Mouse (Mus musculus): ENCODE measurements around the gene Gm13283. TPM values are rescaled to one million over a fixed set of nuclear protein-coding genes. Genes with fewer than 3 reads are reported as not detected.

The Gm13283 gene
- polyA plus RNA-seq (2012; rRNA removed), result 0.04 TPM in 1 of 2 replicates, not detected in the other

DNA sequence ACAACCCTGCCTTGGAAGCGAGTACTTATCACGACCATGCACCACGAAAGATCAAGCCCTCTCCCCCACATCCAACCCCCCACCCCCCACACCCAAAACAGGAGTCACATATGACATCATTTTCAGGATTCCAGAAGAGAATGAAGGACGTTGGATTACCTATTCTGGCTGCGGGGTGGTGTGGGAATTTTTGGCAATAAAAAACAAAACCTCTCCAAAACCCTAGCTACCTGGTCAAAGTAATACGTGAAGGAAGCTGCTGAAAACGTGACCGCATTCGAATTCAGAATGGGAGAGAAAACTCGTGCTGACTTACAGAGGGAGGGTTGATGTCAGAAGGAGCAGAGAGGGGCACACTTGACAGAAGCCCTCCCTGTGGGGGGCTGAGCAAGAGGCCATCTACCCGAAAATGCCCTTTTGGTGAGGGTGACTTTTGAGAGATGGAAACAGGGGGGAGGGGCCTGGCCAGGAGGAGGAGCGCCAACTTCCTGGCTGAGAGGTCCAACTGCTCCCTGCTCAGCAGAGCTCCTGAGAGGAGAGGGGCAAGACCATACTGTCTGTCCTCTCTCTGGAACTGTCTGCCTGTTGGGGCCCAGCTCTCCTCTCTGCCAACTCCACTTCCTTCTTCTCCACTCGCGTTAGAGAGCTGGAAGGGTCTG lies at the start of gene Gm13283:
Gene Gm13283, plus strand, starts transcription at position 510 of the 659 bp plus-strand sequence.

GRCm38 (mm10) chr4:88721791-88722721 lies 37.9 kb upstream of the Gm13283 start, which contains the start of the genes Gm26566 and Klhl9:
Gm26566 (plus strand) TSS chr4:88721805.
Klhl9 (minus strand) TSS chr4:88722465.

GRCm38 (mm10) chr4:88754818-88755340 lies 5.0 kb upstream of the Gm13283 start, which contains the start of gene Gm13271:
Gm13271 (plus strand) TSS chr4:88754868.

GRCm38 (mm10) chr4:88773534-88773933 lies 13.6 kb downstream of the Gm13283 start, which contains the start of gene Gm13290:
Gm13290 (plus strand) TSS chr4:88773834.

DNA sequence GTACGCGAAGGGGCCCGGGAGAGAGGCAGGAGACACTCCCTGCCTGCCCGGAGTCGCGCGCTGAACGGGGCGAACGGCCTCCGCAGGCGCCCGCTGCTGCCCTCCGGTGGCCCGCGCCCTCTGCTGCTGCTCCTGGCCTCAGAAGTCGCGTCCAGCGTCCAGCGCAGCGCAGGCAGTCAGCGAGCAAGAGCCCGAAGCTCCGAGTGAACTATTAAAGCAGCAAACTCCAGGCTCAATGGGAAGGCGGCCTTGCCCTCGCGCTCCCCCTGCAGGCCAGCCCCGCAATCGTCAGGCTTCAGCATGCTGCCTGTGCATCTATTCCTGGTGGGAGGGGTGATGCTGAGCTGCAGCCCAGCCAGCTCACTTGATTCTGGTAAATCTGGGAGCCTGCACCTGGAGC lies 16.7 kb downstream of the Gm13283 start, which contains the start of gene Gm13289:
Gene Gm13289, plus strand, starts transcription at position 301 of the 400 bp plus-strand sequence.

GRCm38 (mm10) chr4:88779550-88779949 lies 19.6 kb downstream of the Gm13283 start, which contains the start of gene Gm13272:
Gm13272 (plus strand) TSS chr4:88779850.

GRCm38 (mm10) chr4:88781831-88782230 lies 21.9 kb downstream of the Gm13283 start, which contains the start of gene Ifnz:
Ifnz (plus strand) TSS chr4:88782131.

DNA sequence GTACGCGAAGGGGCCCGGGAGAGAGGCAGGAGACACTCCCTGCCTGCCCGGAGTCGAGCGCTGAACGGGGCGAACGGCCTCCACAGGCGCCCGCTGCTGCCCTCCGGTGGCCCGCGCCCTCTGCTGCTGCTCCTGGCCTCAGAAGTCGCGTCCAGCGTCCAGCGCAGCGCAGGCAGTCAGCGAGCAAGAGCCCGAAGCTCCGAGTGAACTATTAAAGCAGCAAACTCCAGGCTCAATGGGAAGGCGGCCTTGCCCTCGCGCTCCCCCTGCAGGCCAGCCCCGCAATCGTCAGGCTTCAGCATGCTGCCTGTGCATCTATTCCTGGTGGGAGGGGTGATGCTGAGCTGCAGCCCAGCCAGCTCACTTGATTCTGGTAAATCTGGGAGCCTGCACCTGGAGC lies 25.5 kb downstream of the Gm13283 start, which contains the start of gene Gm13276:
Gene Gm13276, plus strand, starts transcription at position 301 of the 400 bp plus-strand sequence.

GRCm38 (mm10) chr4:88788402-88788801 lies 28.5 kb downstream of the Gm13283 start, which contains the start of gene Gm13277:
Gm13277 (plus strand) TSS chr4:88788632.

DNA sequence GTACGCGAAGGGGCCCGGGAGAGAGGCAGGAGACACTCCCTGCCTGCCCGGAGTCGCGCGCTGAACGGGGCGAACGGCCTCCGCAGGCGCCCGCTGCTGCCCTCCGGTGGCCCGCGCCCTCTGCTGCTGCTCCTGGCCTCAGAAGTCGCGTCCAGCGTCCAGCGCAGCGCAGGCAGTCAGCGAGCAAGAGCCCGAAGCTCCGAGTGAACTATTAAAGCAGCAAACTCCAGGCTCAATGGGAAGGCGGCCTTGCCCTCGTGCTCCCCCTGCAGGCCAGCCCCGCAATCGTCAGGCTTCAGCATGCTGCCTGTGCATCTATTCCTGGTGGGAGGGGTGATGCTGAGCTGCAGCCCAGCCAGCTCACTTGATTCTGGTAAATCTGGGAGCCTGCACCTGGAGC lies 31.3 kb downstream of the Gm13283 start, which contains the start of gene Gm13278:
Gene Gm13278, plus strand, starts transcription at position 301 of the 400 bp plus-strand sequence.

DNA sequence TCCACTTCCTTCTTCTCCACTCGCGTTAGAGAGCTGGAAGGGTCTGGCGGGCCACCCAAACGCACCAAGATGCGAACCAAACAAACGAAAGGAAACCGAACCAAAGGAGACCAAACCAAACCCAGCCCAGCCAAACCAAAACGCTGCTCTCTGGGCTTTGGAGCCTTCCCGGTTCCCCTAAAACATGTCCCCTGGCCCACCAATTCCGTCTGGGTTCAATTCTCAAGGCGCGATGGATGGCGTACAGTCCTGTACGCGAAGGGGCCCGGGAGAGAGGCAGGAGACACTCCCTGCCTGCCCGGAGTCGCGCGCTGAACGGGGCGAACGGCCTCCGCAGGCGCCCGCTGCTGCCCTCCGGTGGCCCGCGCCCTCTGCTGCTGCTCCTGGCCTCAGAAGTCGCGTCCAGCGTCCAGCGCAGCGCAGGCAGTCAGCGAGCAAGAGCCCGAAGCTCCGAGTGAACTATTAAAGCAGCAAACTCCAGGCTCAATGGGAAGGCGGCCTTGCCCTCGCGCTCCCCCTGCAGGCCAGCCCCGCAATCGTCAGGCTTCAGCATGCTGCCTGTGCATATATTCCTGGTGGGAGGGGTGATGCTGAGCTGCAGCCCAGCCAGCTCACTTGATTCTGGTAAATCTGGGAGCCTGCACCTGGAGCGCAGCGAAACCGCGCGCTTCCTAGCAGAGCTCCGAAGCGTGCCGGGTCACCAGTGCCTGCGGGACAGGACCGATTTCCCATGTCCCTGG lies 34.2 kb downstream of the Gm13283 start, which contains the start of gene Gm13275:
Gene Gm13275, plus strand, starts transcription at position 552 of the 740 bp plus-strand sequence.

GRCm38 (mm10) chr4:88797097-88797496 lies 37.2 kb downstream of the Gm13283 start, which contains the start of gene Gm13279:
Gm13279 (plus strand) TSS chr4:88797397.

GRCm38 (mm10) chr4:88799365-88799764 lies 39.4 kb downstream of the Gm13283 start, which contains the start of gene Gm13285:
Gm13285 (plus strand) TSS chr4:88799665.

GRCm38 (mm10) chr4:88802954-88803353 lies 43.0 kb downstream of the Gm13283 start, which contains the start of gene Gm13287:
Gm13287 (plus strand) TSS chr4:88803254.

GRCm38 (mm10) chr4:88805231-88805630 lies 45.3 kb downstream of the Gm13283 start, which contains the start of gene Gm13288:
Gm13288 (plus strand) TSS chr4:88805531.

Other genes with a start within 250 kb of the Gm13283 start
- gene Ifnb1, start 237.3 kb upstream of the Gm13283 start, polyA plus RNA-seq (2012; rRNA removed), result not detected in 2 replicates
- not detected in 2 replicates for gene Ifna15, start 201.9 kb upstream of the Gm13283 start, polyA plus RNA-seq (2012; rRNA removed)
- not detected in 2 replicates for gene Ifna14, start 188.3 kb upstream of the Gm13283 start, polyA plus RNA-seq (2012; rRNA removed)
- gene Ifna9, start 167.7 kb upstream of the Gm13283 start, polyA plus RNA-seq (2012; rRNA removed), result not detected in 2 replicates
- gene Ifna12, start 156.7 kb upstream of the Gm13283 start, polyA plus RNA-seq (2012; rRNA removed), result not detected in 2 replicates
- gene C87499, start 125.7 kb upstream of the Gm13283 start, polyA plus RNA-seq (2012; rRNA removed), result not detected in 2 replicates
- gene Ifna13, start 115.7 kb upstream of the Gm13283 start, polyA plus RNA-seq (2012; rRNA removed), result not detected in 2 replicates
- gene Ifna16, start 83.2 kb upstream of the Gm13283 start, polyA plus RNA-seq (2012; rRNA removed), result not detected in 2 replicates
- not detected in 2 replicates for gene Ifna2, start 76.2 kb upstream of the Gm13283 start, polyA plus RNA-seq (2012; rRNA removed)
- not detected in 2 replicates for gene Ifnab, start 68.8 kb upstream of the Gm13283 start, polyA plus RNA-seq (2012; rRNA removed)
- gene Gm26566, start 38.3 kb upstream of the Gm13283 start, polyA plus RNA-seq (2012; rRNA removed), result 0.03 and 0.05 TPM in 2 replicates
- 9.8 and 10.8 TPM in 2 replicates for gene Klhl9, start 37.7 kb upstream of the Gm13283 start, polyA plus RNA-seq (2012; rRNA removed)
- not detected in 2 replicates for gene Gm13271, start 5.3 kb upstream of the Gm13283 start, polyA plus RNA-seq (2012; rRNA removed)
- not detected in 2 replicates for gene Gm13290, start 13.7 kb downstream of the Gm13283 start, polyA plus RNA-seq (2012; rRNA removed)
- not detected in 2 replicates for gene Gm13289, start 16.8 kb downstream of the Gm13283 start, polyA plus RNA-seq (2012; rRNA removed)
- gene Gm13272, start 19.7 kb downstream of the Gm13283 start, polyA plus RNA-seq (2012; rRNA removed), result not detected in 2 replicates
- gene Ifnz, start 22.0 kb downstream of the Gm13283 start, polyA plus RNA-seq (2012; rRNA removed), result 0.02 and 0.04 TPM in 2 replicates
- gene Gm13276, start 25.6 kb downstream of the Gm13283 start, polyA plus RNA-seq (2012; rRNA removed), result not detected in 2 replicates
- gene Gm13277, start 28.5 kb downstream of the Gm13283 start, polyA plus RNA-seq (2012; rRNA removed), result not detected in 2 replicates
- not detected in 2 replicates for gene Gm13278, start 31.4 kb downstream of the Gm13283 start, polyA plus RNA-seq (2012; rRNA removed)
- gene Gm13275, start 34.4 kb downstream of the Gm13283 start, polyA plus RNA-seq (2012; rRNA removed), result not detected in 2 replicates
- not detected in 2 replicates for gene Gm13279, start 37.3 kb downstream of the Gm13283 start, polyA plus RNA-seq (2012; rRNA removed)
- gene Gm13285, start 39.5 kb downstream of the Gm13283 start, polyA plus RNA-seq (2012; rRNA removed), result not detected in 2 replicates
- not detected in 2 replicates for gene Gm13287, start 43.1 kb downstream of the Gm13283 start, polyA plus RNA-seq (2012; rRNA removed)
- gene Gm13288, start 45.4 kb downstream of the Gm13283 start, polyA plus RNA-seq (2012; rRNA removed), result 0.02 TPM in 1 of 2 replicates, not detected in the other
- not detected in 2 replicates for gene Ifna7, start 56.1 kb downstream of the Gm13283 start, polyA plus RNA-seq (2012; rRNA removed)
- not detected in 2 replicates for gene Ifna11, start 59.8 kb downstream of the Gm13283 start, polyA plus RNA-seq (2012; rRNA removed)
- gene Ifna6, start 67.3 kb downstream of the Gm13283 start, polyA plus RNA-seq (2012; rRNA removed), result not detected in 2 replicates
- gene Ifna5, start 75.4 kb downstream of the Gm13283 start, polyA plus RNA-seq (2012; rRNA removed), result not detected in 2 replicates
- not detected in 2 replicates for gene Ifna4, start 81.7 kb downstream of the Gm13283 start, polyA plus RNA-seq (2012; rRNA removed)
- gene Ifna1, start 90.0 kb downstream of the Gm13283 start, polyA plus RNA-seq (2012; rRNA removed), result not detected in 2 replicates
- gene Ifne, start 120.1 kb downstream of the Gm13283 start, polyA plus RNA-seq (2012; rRNA removed), result not detected in 2 replicates

Data from liver, embryonic 18 days (tissue).